Mouse (Mus musculus) erythroid progenitor cell, adult 5-6 weeks (primary cell): ENCODE data around the gene Anks1. TPM values are rescaled to one million over a fixed set of nuclear protein-coding genes. Genes with fewer than 3 reads are reported as not detected.

Experiments
- ATAC-seq: replicated peaks from 2 replicates; pipeline ENCODE4 v1.8.0; 2016; ENCODE audit warnings: moderate number of reproducible peaks, mild to moderate bottlenecking, moderate TSS enrichment, inconsistent platforms; ENCODE audit not compliant: poor library complexity, low FRiP score, severe bottlenecking
- total RNA-seq, 2 experiments: library from RNA; stranded (forward) in 1 of 2; stranded (reverse) in 1 of 2; fragments of 150-400 nt in 1 of 2; fragments of 186-747, 209-891 nt in 1 of 2; gene quantifications; 2 replicates each; pipeline versions ENCODE4 v1.2.3 to v1.2.4; 2015 to 2017; ENCODE audit warnings: low replicate concordance in 2 of 2

The Anks1 gene
- total RNA-seq, 2 experiments from 2014 or later = 3.8 to 6.7 TPM

- no peak for ATAC-seq
Measured at GRCm38 (mm10) chr17:28014449-28014848, 105.3 kb downstream of the Anks1 start.

GRCm38 (mm10) chr17:28015068-28015730, 106.1 kb downstream of the Anks1 start:
- no peak for ATAC-seq

GRCm38 (mm10) chr17:28016056-28016797, 107.1 kb downstream of the Anks1 start:
- ATAC-seq = no peak

- ATAC-seq = no peak
Measured at GRCm38 (mm10) chr17:28018344-28018743, 109.2 kb downstream of the Anks1 start.

GRCm38 (mm10) chr17:28018776-28019175, 109.7 kb downstream of the Anks1 start:
- ATAC-seq = no peak

- ATAC-seq = no peak
Measured at GRCm38 (mm10) chr17:28019785-28020696, 110.9 kb downstream of the Anks1 start.

- no peak for ATAC-seq
Measured at GRCm38 (mm10) chr17:28021911-28022310, 112.8 kb downstream of the Anks1 start.

GRCm38 (mm10) chr17:28022854-28023655, 113.9 kb downstream of the Anks1 start:
- no peak for ATAC-seq

- no peak for ATAC-seq
Measured at GRCm38 (mm10) chr17:28025541-28025961, 116.4 kb downstream of the Anks1 start.

- no peak for ATAC-seq
Measured at GRCm38 (mm10) chr17:28026111-28026872, 117.2 kb downstream of the Anks1 start.

- ATAC-seq = no peak
Measured at GRCm38 (mm10) chr17:28027197-28027596, 118.1 kb downstream of the Anks1 start.

- no peak for ATAC-seq
Measured at GRCm38 (mm10) chr17:28028236-28028635, 119.1 kb downstream of the Anks1 start.

GRCm38 (mm10) chr17:28029308-28029707, 120.2 kb downstream of the Anks1 start:
- no peak for ATAC-seq

GRCm38 (mm10) chr17:28030446-28030845, 121.3 kb downstream of the Anks1 start:
- no peak for ATAC-seq

GRCm38 (mm10) chr17:28031281-28031941, 122.3 kb downstream of the Anks1 start:
- no peak for ATAC-seq

- no peak for ATAC-seq
Measured at GRCm38 (mm10) chr17:28032219-28032618, 123.1 kb downstream of the Anks1 start.

- ATAC-seq = no peak
Measured at GRCm38 (mm10) chr17:28033046-28033580, 124.0 kb downstream of the Anks1 start.

GRCm38 (mm10) chr17:28034986-28035385, 125.9 kb downstream of the Anks1 start:
- no peak for ATAC-seq
